Mouse (Mus musculus) liver, adult 2 months (tissue): ENCODE data around the gene Tmem120a.

Experiments used
- CTCF ChIP-seq: fragments of 200-500 bp; IDR thresholded peaks from 2 replicates; pipeline ENCODE4 v1.5.1; 2011; ENCODE audit warnings: low read depth, low read length, control low read depth
- POLR2A ChIP-seq: fragments of 200-500 bp; IDR thresholded peaks from 2 replicates; pipeline ENCODE4 v1.6.1; 2011; ENCODE audit warnings: low read length, control low read depth; ENCODE audit not compliant: insufficient read depth; ENCODE audit errors: extremely low read depth

- no peak for TF ChIP-seq CTCF
- TF ChIP-seq POLR2A: no peak
These were observed 42.6 kb downstream of the Tmem120a start for GRCm38 (mm10) chr5:135701601-135702000.
